Mouse (Mus musculus): ENCODE measurements around the gene Ahnak2. TPM values are rescaled to one million over a fixed set of nuclear protein-coding genes. Genes with fewer than 3 reads are reported as not detected.

Ahnak2 gene
- total and polyA plus RNA-seq, 3 experiments: 3.1 to 27.7 (median 14.6) TPM

DNA sequence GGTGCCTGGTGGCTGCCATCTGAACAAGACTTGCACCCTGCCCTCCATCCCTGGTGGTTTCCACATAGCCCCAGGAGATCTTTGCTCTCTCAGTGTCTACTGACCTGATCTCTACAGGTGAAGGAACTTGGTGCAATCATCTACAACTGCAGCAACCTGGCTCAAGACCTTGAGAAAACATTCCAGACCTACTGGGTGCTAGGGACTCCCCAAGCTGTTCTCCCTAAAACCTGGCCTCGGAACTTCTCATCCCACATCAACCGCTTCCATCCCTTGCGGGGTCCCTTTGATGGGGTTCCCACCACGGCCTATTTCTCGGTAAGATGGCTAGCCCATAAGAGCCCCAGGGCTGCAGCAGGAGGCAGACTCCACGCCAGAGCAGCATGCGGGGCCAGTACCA lies 35.9 kb downstream of the Ahnak2 start:
- Histone ChIP-seq H3K27ac (ENCODE audit: insufficient read depth, low read depth) (no peak overlapping the region), H3K4me2 (ENCODE audit: insufficient read depth, low read depth, poor library complexity, severe bottlenecking) (no peak overlapping the region), H3K36me3 (replicated peaks in 1 of 2; ENCODE audit: control insufficient read depth in 1 of 2, insufficient read depth in 1 of 2, low read length in 1 of 2) (peaks cover 59 to 85% of the 10 kb centered on the region in 2 experiments), H3K79me2 (replicated peaks; ENCODE audit: control insufficient read depth, extremely low read depth, insufficient read depth, poor library complexity, severe bottlenecking) (no peaks in the 10 kb centered on the region), H3K9ac (ENCODE audit: insufficient read depth, low read depth) (no peak overlapping the region), H3K4me1 (ENCODE audit: control insufficient read depth in 1 of 2, insufficient read depth in 2 of 2) (peaks cover 12 to 19% of the 10 kb centered on the region in 2 experiments), H3K9me3 (replicated peaks; ENCODE audit: low read length) (no peaks in the 10 kb centered on the region), H3K4me3 (replicated peaks in 1 of 3; ENCODE audit: low read depth in 2 of 3, low read length in 2 of 3, poor library complexity in 1 of 3) (no peak overlapping the region), H3K27me3 (replicated peaks) (no peaks in the 10 kb centered on the region)
- DNase-seq (ENCODE audit: extremely low read depth): no peak
- TF ChIP-seq HCFC1 (IDR thresholded peaks at IDR 0.05; ENCODE audit: low read depth, low read length) (no peak), MAFK (IDR thresholded peaks at IDR 0.05; ENCODE audit: insufficient replicate concordance, low read length) (no peak), ZKSCAN1 (IDR thresholded peaks at IDR 0.05; ENCODE audit: borderline replicate concordance, low read depth, low read length) (no peak), E2F4 (IDR thresholded peaks at IDR 0.05; ENCODE audit: insufficient replicate concordance, low read depth, low read length) (no peak), UBTF (IDR thresholded peaks at IDR 0.05; ENCODE audit: low read depth, low read length) (no peak), BHLHE40 (IDR thresholded peaks at IDR 0.05; ENCODE audit: low read depth, low read length) (no peak), ELF1 (IDR thresholded peaks at IDR 0.05; ENCODE audit: low read depth, low read length) (no peak), ETS1 (conservative IDR thresholded peaks at IDR 0.05; ENCODE audit: low read depth, low read length) (no peak), ZC3H11A (IDR thresholded peaks at IDR 0.05; ENCODE audit: low read depth, low read length) (no peak), USF1 (IDR thresholded peaks at IDR 0.05; ENCODE audit: low read depth, low read length) (no peak), MYC (IDR thresholded peaks at IDR 0.05; ENCODE audit: low read depth, low read length) (no peak), MEF2A (IDR thresholded peaks at IDR 0.05; ENCODE audit: borderline replicate concordance, low read depth, low read length) (no peak), NRF1 (IDR thresholded peaks at IDR 0.05; ENCODE audit: low read depth, low read length) (no peak), CTCF (conservative IDR thresholded peaks at IDR 0.05 in 1 of 2, IDR thresholded peaks at IDR 0.05 in 1 of 2; ENCODE audit: low read depth in 2 of 2, low read length in 2 of 2) (no peak), JUN (IDR thresholded peaks at IDR 0.05; ENCODE audit: insufficient read depth, low read depth, low read length) (no peak), GABPA (IDR thresholded peaks at IDR 0.05; ENCODE audit: insufficient replicate concordance, low read depth, low read length) (no peak), MAZ (IDR thresholded peaks at IDR 0.05; ENCODE audit: low read depth, low read length) (no peak)
- in situ Hi-C loops (cut with MboI; ENCODE audit: low pct_ligation_motif_present, low pct_unique_long_range_greater_than_20kb, low sequenced_read_pairs) (no loop called here), dilution Hi-C loops (cut with MboI; ENCODE audit: extremely low pct_ligation_motif_present, extremely low pct_unique_long_range_greater_than_20kb, low sequenced_read_pairs) (no loop called here)

DNA sequence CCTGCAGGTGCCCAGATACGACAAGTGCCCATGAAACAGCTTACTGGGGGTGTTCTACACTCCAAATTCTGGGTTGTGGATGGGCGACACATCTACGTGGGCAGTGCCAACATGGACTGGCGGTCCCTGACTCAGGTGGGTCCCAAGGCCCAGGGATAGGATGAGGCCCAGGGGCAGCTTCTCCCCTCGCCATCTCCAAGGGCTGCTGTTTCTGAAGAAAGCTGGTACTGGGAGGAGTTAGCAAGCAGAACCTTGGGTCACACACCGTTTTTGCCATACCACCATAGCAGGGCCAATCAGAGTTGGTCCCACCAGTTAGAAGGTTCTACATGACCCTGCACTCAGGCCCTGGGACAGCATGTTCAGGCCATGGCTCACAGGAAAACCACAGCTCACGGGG lies 37.5 kb downstream of the Ahnak2 start:
- TF ChIP-seq ZC3H11A (IDR thresholded peaks at IDR 0.05; ENCODE audit: low read depth, low read length) (no peak), MXI1 (IDR thresholded peaks at IDR 0.05; ENCODE audit: low read depth, low read length) (no peak), MYC (IDR thresholded peaks at IDR 0.05; ENCODE audit: low read depth, low read length) (no peak), USF1 (IDR thresholded peaks at IDR 0.05; ENCODE audit: low read depth, low read length) (no peak), CHD2 (IDR thresholded peaks at IDR 0.05; ENCODE audit: low read length) (no peak)

More for the DNA sequence above, 37.5 kb downstream of the Ahnak2 start:
- Histone ChIP-seq H3K4me2 (ENCODE audit: insufficient read depth, low read depth, poor library complexity, severe bottlenecking) (no peak overlapping the region), H3K27ac (ENCODE audit: insufficient read depth, low read depth) (no peak overlapping the region), H3K4me3 (replicated peaks in 1 of 3; ENCODE audit: low read depth in 2 of 3, low read length in 2 of 3, poor library complexity in 1 of 3) (no peak overlapping the region), H3K9ac (ENCODE audit: insufficient read depth, low read depth) (no peak overlapping the region), H3K4me1 (ENCODE audit: control insufficient read depth in 1 of 2, insufficient read depth in 2 of 2) (peaks cover 12 to 29% of the 10 kb centered on the region in 2 experiments), H3K9me3 (replicated peaks; ENCODE audit: low read length) (peaks cover 1% of the 10 kb centered on the region), H3K79me2 (replicated peaks; ENCODE audit: control insufficient read depth, extremely low read depth, insufficient read depth, poor library complexity, severe bottlenecking) (no peaks in the 10 kb centered on the region), H3K36me3 (replicated peaks in 1 of 2; ENCODE audit: control insufficient read depth in 1 of 2, insufficient read depth in 1 of 2, low read length in 1 of 2) (peaks cover 56 to 70% of the 10 kb centered on the region in 2 experiments), H3K27me3 (replicated peaks) (no peaks in the 10 kb centered on the region)
- no peak for DNase-seq (ENCODE audit: extremely low read depth)
- in situ Hi-C loops (cut with MboI; ENCODE audit: low pct_ligation_motif_present, low pct_unique_long_range_greater_than_20kb, low sequenced_read_pairs) (no loop called here), dilution Hi-C loops (cut with MboI; ENCODE audit: extremely low pct_ligation_motif_present, extremely low pct_unique_long_range_greater_than_20kb, low sequenced_read_pairs) (no loop called here)

All from CH12.LX (cell line).